Mouse (Mus musculus) heart, embryonic 16.5 days (tissue): ENCODE data around the gene Rbm33. TPM values are rescaled to one million over a fixed set of nuclear protein-coding genes. Genes with fewer than 3 reads are reported as not detected.

Experiments
- ATAC-seq: fragments of 200-750 bp; cut with Nextera tagmentation; replicated peaks from 2 replicates; pipeline ENCODE4 v1.8.0; 2017; ENCODE audit warnings: moderate number of reproducible peaks; ENCODE audit not compliant: insufficient read depth, low FRiP score; ENCODE audit errors: extremely low read depth
- H3K27ac ChIP-seq: fragments of 300-500 bp; sonication (generic); 2 replicates; pipeline ENCODE4 v1.5.1; 2014; ENCODE audit warnings: mild to moderate bottlenecking, low read length, control low read depth, moderate library complexity
- H3K27me3 ChIP-seq: fragments of 300-500 bp; sonication (generic); 2 replicates; pipeline ENCODE4 v1.6.1; 2014; ENCODE audit warnings: low read length, mixed read lengths; ENCODE audit not compliant: control insufficient read depth, insufficient read depth
- H3K36me3 ChIP-seq: fragments of 300-500 bp; sonication (generic); 2 replicates; pipeline ENCODE4 v1.6.1; 2014; ENCODE audit not compliant: control insufficient read depth, insufficient read depth
- H3K4me1 ChIP-seq: fragments of 300-500 bp; sonication (generic); 2 replicates; pipeline ENCODE4 v1.6.1; 2014; ENCODE audit warnings: low read length, mixed read lengths; ENCODE audit not compliant: control insufficient read depth, insufficient read depth
- H3K4me2 ChIP-seq: fragments of 300-500 bp; sonication (generic); 2 replicates; pipeline ENCODE4 v1.6.1; 2014; ENCODE audit warnings: low read depth, mild to moderate bottlenecking, control low read depth, low read length
- H3K4me3 ChIP-seq: fragments of 300-500 bp; sonication (generic); 2 replicates; pipeline ENCODE4 v1.5.1; 2014; ENCODE audit warnings: mild to moderate bottlenecking, control low read depth, low read length
- H3K9ac ChIP-seq: fragments of 300-500 bp; sonication (generic); 2 replicates; pipeline ENCODE4 v1.6.1; 2014; ENCODE audit warnings: low read length, control low read depth
- H3K9me3 ChIP-seq: fragments of 300-500 bp; sonication (generic); replicated peaks from 2 replicates; pipeline ENCODE4 v1.6.1; 2016; ENCODE audit warnings: low read length; ENCODE audit not compliant: control insufficient read depth
- whole genome bisulfite sequencing: fragments of 180-500 bp; shearing (Covaris S2); extraction: QIAGEN DNeasy Blood & Tissue Kit; methylation state at CpG from one replicate; pipeline ENCODE4 v1.1.7; 2014; 5-methylcytosine and 5-hydroxymethylcytosine counted together
- polyA plus RNA-seq: library from polyadenylated mRNA; unstranded; fragments of >200 nt; fragmentation: Nextera tagmentation; extraction: Ambion mirVana; gene quantifications from 2 replicates; pipeline ENCODE4 v1.2.1, GENCODE M21; 2015

Rbm33 gene
- polyA plus RNA-seq, 1 experiment from 2014 or later: 9.2 TPM

- Histone ChIP-seq H3K27me3 (peaks cover 30% of the 10 kb centered on the region), H3K36me3 (no peaks in the 10 kb centered on the region), H3K4me3 (no peak overlapping the region), H3K9ac (no peak overlapping the region), H3K4me1 (peaks cover 2% of the 10 kb centered on the region), H3K27ac (no peak overlapping the region), H3K4me2 (no peak overlapping the region), H3K9me3 (no peaks in the 10 kb centered on the region)
- WGBS: 77% methylated on average over 5 of the region's 5 CpGs
- ATAC-seq: no peak
These were observed 136.2 kb downstream of the Rbm33 start for GRCm38 (mm10) chr5:28453086-28453485.

GRCm38 (mm10) chr5:28453523-28453922 lies 136.6 kb downstream of the Rbm33 start:
- Histone ChIP-seq H3K27ac (no peak overlapping the region), H3K9me3 (no peaks in the 10 kb centered on the region), H3K9ac (no peak overlapping the region), H3K4me1 (peaks cover 4% of the 10 kb centered on the region), H3K36me3 (no peaks in the 10 kb centered on the region), H3K27me3 (peaks cover 35% of the 10 kb centered on the region), H3K4me3 (no peak overlapping the region), H3K4me2 (no peak overlapping the region)
- 50% methylated on average over 3 of the region's 3 CpGs for WGBS
- no peak for ATAC-seq

DNA sequence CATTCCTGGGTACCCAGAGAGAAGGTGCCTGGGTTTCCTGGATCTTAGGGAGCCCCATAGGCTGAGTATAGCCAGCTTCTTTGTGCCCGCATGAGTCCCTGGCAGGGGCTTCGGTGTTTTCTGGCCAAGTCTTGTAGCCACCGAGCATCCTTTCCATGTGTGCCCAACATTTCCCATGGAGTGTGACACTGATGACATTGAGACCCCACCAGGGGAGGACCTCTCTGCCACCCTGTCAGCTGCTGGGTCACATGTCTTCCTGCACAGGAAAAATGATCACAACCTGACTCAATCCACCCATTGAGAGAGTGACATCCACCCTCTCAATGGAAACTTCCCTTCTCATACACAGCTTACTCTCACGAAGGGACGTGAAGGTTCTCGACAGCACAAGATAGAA lies 137.6 kb downstream of the Rbm33 start:
- Histone ChIP-seq H3K27me3 (peaks cover 45% of the 10 kb centered on the region), H3K9ac (no peak overlapping the region), H3K9me3 (no peaks in the 10 kb centered on the region), H3K36me3 (no peaks in the 10 kb centered on the region), H3K4me1 (peaks cover 4% of the 10 kb centered on the region), H3K4me3 (no peak overlapping the region), H3K4me2 (no peak overlapping the region), H3K27ac (no peak overlapping the region)
- ATAC-seq: no peak
- WGBS: 77% methylated on average over 6 of the region's 6 CpGs

GRCm38 (mm10) chr5:28455721-28456120 lies 138.8 kb downstream of the Rbm33 start:
- WGBS: 81% methylated on average over 5 of the region's 5 CpGs
- Histone ChIP-seq H3K9ac (no peak overlapping the region), H3K4me2 (no peak overlapping the region), H3K4me3 (no peak overlapping the region), H3K36me3 (no peaks in the 10 kb centered on the region), H3K9me3 (no peaks in the 10 kb centered on the region), H3K4me1 (peaks cover 4% of the 10 kb centered on the region), H3K27ac (no peak overlapping the region), H3K27me3 (peaks cover 57% of the 10 kb centered on the region)
- no peak for ATAC-seq

- 89% methylated on average over 1 of the region's 1 CpGs for WGBS
- ATAC-seq: no peak
- H3K27ac ChIP-seq: no peak overlapping the region
These were observed 139.4 kb downstream of the Rbm33 start for GRCm38 (mm10) chr5:28456366-28456765.

GRCm38 (mm10) chr5:28457921-28458641 lies 141.2 kb downstream of the Rbm33 start:
- H3K4me1 ChIP-seq: peaks cover 4% of the 10 kb centered on the region
- H3K27ac ChIP-seq: no peak overlapping the region
- peak overlapping the region; percentile 61 for H3K4me2 ChIP-seq
- no peak for ATAC-seq
- H3K36me3 ChIP-seq: no peaks in the 10 kb centered on the region
- WGBS: 2% methylated on average over 88 of the region's 95 CpGs
- H3K4me3 ChIP-seq: peak overlapping the region; percentile 43
- no peaks in the 10 kb centered on the region for H3K9me3 ChIP-seq
- H3K27me3 ChIP-seq: peaks cover 80% of the 10 kb centered on the region
- no peak overlapping the region for H3K9ac ChIP-seq

More at GRCm38 (mm10) chr5:28456366-28456765, 139.4 kb downstream of the Rbm33 start:
- H3K36me3 ChIP-seq: no peaks in the 10 kb centered on the region
- no peaks in the 10 kb centered on the region for H3K9me3 ChIP-seq
- H3K9ac ChIP-seq: no peak overlapping the region
- H3K4me3 ChIP-seq: no peak overlapping the region
- H3K4me2 ChIP-seq: no peak overlapping the region
- H3K4me1 ChIP-seq: peaks cover 4% of the 10 kb centered on the region
- H3K27me3 ChIP-seq: peaks cover 63% of the 10 kb centered on the region

GRCm38 (mm10) chr5:28458821-28459240 lies 141.9 kb downstream of the Rbm33 start:
- Histone ChIP-seq H3K9ac (no peak overlapping the region), H3K36me3 (no peaks in the 10 kb centered on the region), H3K4me1 (peaks cover 4% of the 10 kb centered on the region), H3K27me3 (peaks cover 88% of the 10 kb centered on the region), H3K27ac (no peak overlapping the region), H3K4me3 (peak overlapping the region; percentile 22), H3K9me3 (no peaks in the 10 kb centered on the region), H3K4me2 (peak overlapping the region; percentile 61; the same call in 1 of the 2 replicates)
- WGBS: under 1% methylated on average over 26 of the region's 27 CpGs
- ATAC-seq: no peak

DNA sequence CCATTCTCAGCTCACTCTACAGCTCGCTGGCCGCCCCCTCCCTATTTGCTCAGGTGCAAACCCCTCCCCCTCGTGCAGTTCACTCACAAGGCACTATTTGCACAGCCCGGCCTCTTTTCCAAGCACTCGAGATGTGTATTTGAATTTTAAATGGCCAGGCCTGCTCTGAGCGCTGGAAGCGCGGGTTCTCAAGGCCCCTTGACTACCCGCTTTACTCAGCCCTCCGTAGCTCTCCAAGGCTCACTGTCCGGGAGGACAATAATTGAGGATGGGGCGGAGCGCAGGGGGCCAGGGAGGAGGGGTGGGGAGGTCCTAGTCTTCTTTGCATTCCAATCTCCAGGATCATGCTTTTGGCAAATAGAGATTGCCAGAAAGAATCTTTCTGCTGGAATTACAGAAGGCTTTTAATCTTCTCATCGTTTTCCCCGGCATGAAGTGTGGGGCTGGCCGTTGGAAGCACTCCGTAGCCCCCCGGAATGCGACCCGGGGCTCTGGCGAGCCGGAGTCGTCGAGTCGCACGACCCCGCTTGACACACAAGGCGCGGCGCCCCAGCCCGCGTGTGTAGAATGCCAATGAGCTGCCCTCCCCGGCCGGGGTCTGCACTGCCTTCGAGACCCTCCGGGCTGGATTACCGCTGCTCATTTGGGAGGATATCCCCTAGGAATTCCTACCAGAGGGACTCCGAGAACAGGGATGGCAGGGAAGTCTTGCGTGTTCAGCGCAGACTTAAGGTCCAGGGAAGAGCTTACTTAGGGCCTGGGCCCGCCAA lies 142.7 kb downstream of the Rbm33 start:
- Histone ChIP-seq H3K27ac (no peak overlapping the region), H3K9ac (no peak overlapping the region), H3K36me3 (no peaks in the 10 kb centered on the region), H3K9me3 (no peaks in the 10 kb centered on the region), H3K4me3 (no peak overlapping the region; the same call in 1 of the 2 replicates), H3K27me3 (peaks cover 91% of the 10 kb centered on the region), H3K4me1 (peaks cover 4% of the 10 kb centered on the region), H3K4me2 (no peak overlapping the region)
- ATAC-seq: no peak
- WGBS: 1% methylated on average over 41 of the region's 41 CpGs
